Mouse (Mus musculus) right cerebral cortex, postnatal 4 days (tissue): ENCODE data around the gene Fbxl17.

Experiments
- DNase-seq: peaks from one replicate; pipeline ENCODE4 v3.0.0-alpha.2; 2022

Fbxl17 gene

DNA sequence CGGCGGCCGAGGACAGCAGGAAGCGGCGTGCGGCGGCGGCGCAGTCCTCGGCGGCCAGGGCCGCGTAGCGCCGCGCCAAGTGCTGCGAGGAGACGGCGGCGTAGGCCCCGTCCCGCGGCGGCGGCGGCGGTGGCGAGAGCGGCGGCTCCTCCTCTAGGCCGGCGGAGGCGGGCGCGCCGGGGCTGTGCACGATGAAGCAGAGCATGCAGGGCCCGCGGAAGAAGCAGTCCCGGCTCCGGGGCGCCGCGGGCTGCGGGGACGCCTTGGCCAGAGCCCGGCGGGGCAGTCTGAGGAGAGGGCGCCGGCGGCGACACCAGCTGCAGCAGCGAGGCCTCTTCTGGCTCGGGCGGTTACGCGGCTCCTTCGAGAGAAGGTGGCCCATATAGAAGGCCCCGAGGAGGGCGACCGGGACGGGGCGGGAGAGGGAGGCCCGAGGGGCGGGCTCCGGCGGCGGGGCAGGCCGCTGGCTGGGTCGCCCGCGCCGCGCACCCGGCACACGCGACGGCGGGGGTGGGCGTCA lies at the start of gene Fbxl17:
Fbxl17 (minus strand) TSS at position 382 of the 520 bp plus-strand sequence.
- DNase-seq = peak; percentile 55

DNA sequence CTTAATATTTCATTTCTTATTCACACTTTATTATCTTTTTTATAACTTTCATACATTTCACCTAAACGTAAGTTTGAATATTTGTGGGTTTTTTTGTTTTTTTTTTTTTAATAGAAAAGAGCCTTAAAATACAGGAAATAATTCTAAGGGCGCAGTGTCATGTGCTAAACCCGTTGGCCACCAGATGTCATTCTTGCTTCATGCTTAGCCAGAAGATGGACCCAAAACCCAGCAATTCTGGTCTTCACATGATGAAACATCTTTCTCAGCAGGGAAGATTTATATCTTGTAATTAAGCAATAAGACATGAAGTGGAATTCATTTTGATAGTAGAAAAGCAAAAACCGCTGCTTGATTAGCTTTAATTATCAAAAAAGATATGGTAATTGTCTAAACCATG lies 47.6 kb upstream of the Fbxl17 start:
- peak; percentile 4 for DNase-seq

DNA sequence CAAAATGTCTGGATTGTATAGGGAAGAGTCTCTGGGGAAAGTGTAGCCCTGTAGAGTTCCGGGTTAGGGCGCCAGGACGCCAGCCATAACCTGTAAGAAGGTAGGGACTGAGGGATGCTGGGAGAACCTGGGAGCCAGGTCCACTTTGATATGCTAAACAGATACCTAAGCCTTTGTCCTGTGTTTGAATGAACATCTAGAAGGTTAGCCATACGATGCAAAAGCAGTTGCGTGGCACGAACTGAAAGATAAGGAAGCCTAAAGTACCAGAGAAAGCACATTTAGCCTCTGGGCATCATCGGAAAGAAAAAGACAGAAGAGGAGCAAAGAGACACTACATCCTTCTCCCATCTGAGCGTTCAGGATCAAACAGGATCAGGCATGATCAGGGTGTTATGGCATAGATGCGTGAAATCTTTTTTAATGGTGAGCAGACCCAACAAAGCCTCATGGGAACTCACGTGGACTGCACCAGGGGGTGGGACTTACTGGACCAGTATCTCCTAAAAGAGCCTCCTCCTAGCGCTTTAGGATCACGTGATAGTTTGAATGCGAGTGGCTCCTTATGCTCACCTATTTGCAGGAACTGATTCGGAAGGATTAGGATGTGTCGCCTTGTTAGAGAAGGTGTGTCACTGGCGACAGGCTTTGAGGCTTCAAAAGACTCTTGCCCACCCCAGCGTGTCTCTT lies 34.9 kb upstream of the Fbxl17 start:
- no peak for DNase-seq

DNA sequence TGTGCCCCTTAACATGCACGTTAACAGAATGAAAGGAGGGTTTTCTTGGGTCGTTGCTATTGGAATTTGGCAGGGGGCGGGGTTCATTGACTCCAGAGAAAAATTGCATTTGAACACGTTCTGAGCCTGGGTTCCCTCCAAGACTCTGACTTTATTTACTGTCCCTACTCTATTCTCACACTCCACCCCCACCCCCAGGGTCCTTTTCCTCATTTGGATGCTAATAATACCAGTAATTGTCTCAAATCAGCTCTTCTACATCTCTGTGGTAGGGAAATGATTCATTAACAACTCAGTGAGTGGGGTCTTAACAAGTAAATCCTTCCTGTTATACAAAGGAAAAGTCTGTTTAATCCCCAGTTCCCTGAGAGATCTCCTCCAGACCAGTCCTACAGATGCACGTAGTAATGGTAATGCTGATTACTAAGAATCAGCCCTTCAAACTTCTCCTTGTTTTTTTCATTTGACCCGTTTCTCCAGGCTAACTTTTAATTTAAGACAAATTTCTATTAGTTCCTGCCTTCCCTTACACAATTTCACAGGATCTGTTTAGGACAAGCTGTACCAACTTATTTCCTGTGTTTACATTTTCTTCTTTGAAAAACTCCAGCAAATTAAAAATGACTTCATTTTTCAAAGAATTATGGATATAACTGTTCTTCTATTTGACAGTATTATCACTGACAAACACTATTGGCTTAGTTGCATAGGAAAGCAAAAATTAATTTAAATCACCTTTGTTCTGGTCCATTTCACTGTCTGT lies 33.4 kb upstream of the Fbxl17 start:
- no peak for DNase-seq

DNA sequence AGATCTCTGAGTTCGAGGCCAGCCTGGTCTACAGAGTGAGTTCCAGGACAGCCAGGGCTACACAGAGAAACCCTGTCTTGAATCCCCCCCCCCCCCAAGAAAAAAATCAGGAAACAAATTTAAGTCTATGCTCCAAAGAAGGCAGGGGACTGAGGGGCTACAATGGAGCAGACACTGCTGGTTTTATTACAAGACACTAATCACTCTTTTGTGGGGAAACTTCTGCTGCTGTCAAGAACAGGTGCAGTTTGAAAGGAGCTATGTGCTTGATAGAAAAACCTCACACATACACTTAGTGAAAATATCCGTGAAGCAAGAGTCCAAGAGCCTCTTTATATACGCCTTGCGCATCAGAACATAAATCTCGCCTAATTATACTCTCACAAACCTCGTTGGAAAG lies 29.7 kb upstream of the Fbxl17 start:
- no peak for DNase-seq

DNA sequence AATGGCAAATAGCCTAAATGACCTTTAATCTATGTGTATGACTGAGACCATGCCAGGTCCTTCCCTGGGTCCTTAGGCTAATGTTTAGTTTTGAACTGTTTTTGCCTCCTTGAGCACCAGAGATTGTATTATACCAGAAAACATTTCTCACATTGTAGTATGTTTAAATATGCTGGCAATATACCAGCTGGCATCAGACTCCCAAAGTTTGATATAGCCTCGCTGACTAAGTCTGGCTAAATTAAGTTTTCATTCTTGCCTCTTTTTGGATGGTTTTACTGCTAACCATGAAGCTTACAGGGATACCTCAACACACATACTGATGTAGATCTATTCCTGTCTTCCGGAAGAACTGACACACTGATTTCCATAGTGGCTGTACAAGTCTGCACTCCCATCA lies 20.9 kb upstream of the Fbxl17 start:
- DNase-seq = no peak

DNA sequence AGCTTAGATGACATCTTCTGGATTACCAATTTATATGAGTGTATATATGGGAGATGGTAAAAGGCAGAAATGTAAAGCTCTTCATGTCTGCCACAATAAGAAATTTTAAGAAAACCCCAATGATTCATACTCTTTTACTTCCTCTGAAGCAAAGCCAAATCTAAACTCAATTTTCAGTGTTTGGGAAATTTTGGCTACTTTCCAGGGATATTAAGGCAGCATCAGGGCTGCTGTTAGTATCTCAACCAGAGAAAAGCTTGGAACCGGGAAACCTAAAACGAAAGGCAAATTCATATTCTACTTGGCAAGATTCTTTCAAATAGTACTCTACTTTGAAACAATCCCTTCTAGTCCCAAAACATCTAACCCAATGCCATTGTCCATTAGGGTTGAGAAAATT lies 10.6 kb upstream of the Fbxl17 start:
- DNase-seq = no peak

DNA sequence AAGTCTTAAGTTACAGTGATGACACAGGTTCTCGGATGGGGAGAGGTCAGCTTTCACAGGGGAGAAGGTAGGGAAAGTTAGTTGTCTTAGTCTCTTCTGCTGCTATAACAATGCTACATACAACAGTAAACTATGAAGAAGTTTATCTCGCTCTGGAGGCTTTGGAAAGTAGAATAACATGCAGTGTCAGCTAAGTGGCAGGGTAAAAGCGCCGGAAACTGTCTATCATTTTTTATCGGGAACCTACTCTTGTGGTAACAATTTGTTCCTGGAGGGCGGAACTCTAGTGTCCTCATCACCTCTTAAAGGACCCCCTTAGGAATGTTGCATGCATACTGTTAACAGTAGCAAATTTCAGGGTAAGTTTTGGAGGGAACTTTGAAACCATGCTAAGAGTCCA lies 1.3 kb upstream of the Fbxl17 start:
- DNase-seq = no peak

DNA sequence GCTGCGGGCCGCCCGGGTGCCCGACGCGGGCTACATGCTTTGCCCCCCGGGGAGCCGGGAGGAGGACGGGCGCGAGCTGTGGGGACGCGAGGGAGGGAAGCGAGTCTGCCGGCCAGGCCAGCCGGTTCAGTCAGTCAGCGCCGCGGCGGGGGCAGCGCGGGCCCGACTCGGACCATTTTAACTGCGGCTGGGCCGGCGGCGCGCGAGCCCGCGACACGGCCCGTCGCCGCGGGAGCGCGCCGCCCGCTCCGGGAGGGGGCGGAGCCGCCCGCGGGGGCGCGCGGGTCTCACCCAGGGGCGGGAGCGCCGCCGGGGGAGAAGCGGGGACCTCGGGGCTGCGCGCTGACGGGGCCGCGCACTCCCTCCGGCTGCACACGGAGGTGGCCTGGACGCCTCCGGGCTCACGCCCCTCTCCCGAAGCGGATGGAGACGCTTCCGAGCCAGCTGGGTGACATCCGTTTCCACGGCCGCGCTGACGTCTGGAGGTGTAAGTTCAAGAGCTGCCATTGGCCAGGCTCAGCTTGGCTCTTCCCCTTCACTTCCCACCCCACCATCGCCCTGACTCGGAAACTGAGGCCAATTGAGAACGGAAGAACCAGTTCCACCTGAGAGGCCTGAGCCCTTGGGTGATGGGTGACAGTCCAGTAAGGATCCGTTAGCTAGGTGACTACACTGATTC lies 478 bp upstream of the Fbxl17 start:
- DNase-seq = peak; percentile 76

DNA sequence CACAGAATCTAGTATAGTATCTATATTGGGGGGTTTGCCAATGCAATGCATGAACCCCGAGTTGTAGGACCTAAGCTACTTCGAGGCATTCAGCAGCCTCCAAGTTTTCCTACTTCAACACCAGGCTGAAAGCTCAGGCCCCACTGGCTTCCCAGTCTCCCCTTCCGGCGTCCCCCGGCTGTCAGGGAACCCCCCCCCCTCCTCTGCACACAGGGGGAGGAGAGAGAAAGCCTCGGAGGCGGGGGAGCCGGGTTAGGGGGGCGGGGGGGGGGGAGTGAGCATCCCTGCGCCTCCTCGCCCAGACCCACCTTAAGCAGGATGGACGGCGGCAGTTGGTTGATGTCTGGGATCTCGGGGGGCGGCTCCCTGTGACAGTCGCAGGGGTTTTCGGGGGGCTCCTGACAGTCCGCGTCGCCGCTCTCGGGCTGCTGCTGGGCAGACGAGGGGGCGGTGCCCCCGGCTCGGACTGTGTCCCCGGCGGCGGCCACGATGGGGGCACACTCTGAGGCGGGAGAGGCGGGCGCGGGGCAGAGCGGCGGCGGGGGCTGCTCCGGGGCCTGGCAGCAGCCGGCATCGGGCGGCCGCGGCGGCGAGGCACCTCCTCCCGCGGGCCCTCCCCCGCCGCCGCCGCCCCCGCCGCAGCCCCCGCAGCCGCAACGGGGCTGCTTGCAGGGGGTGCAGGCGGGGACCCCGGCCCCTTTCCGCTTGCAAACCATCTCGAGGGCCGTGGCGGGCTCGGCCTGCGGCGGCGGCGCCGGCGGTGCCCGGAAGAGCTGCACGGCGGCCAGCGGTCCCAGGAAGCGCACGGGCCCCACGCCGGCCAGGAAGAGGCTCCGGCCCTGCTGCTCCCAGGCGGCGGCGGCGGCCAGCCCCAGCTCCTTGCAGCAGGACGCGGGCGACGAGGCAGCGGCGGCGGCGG lies 841 bp downstream of the Fbxl17 start:
- peak; percentile 52 for DNase-seq

DNA sequence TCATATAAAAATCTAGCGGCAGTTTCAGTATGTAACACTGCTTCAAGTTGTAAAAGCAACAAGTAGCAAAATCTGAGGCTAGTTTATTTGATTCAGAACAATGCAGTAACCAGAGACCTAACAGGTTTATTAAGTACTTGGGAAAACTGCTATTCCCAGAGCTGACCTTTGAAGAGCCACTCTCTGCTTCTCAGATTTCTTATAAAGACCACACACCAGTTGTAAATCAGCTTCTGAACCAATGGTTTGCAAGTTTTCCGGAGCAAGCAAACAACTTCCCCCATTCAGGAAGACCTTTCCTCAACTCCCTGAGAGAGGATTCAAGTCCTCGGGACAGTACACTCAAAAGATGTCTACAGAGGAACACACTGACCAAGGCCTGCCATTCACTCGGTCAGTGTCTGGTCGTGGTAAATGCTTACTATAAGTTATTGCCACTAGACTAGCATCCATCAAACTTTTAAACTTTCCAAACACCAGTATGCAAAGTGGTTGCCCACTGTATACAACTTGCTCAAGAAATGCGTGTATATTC lies 1.6 kb downstream of the Fbxl17 start:
- no peak for DNase-seq

DNA sequence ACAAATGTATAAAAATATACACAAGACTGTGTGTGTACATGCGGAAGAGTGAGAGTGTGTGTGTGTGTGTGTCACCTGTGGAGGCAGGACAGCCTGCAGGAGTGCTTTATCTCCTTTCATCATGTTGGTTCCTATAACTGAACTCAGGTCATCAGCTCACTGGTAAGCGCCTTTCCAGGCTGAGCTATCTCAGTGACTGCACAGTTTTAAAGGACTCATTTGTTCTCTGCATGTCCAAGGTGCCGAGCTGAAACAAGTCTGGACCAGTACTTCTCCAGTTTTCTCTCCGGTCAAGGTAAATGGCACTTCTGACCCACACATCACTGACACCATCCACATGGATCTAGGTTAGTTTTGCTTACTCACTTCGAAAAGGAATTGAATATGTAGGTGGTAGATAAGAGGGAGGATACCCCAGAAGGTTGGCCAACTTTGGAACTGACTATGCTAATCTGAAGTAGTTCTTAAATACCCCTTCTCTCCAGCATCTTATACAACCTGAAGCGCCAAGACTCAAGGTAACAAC lies 2.5 kb downstream of the Fbxl17 start:
- DNase-seq = no peak

DNA sequence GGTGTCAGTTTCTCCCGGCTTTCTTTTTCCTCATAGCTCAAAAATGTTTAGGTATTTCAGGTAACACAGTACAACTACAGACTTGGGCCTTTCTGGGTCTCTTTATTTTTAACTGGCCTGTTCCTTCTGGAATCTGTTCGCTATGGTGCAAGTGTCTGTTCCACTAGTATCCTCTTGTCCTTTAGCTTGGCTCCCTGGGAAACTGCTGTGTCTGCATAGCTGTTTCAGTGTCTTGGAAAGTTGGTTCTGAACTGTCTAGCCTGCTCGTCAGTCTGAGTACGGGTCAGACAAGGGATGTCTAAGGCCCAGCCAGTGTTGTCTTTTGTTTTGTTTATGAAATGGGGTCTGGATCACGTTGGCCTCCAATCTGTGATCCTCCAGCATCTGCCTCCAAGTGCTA lies 3.7 kb downstream of the Fbxl17 start:
- no peak for DNase-seq

DNA sequence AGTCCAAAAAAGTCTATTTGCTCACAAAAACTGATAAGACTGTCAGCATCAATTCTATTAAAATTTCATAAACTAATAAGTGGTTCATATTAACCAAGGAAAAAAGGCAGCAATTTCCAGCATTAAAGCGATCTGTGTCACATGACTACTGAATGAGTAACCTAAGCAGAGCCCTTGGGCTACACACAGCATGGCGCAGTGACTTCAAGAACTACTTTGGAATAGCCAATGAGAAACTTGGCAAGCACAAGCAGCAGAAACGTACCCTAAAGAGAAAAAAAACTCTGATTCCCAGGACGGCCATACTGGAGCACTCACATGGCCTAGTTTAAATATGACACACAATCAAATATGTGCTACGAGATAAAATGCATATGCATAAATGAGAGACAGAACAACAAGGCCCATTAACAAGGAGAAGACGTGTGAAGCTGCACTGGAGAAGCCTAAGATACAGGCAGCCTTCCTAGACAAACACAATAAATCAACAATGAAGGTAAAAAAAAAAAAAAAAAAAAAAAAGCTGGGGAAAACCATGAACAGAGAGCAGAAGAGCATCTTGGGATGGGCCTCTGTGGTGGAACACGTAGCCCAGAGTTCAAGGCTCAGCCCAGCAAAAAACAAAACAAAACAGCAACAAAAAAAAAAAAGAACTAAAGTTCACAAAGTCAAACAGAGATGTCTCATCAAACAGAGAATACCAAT lies 5.8 kb downstream of the Fbxl17 start:
- DNase-seq = no peak

DNA sequence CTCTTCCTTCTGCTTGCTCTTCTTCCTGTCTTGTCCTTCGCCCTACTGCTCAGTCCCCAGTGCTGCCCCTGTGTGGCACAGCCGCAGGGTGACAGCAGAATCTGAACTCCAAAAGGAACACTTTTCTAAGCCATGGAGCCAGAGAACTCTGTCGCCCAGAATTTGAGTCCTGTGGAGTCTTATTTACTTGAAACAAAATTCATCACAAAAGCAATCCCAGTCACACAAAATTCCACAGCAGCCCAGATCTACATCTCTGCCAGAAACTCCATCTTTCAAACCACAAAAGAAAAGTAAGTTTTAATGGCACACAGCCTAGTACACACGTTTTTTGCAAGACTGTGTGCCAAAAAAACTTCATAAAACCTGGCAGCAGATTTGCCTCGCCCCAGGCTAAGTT lies 6.5 kb downstream of the Fbxl17 start:
- DNase-seq = peak; percentile 16

DNA sequence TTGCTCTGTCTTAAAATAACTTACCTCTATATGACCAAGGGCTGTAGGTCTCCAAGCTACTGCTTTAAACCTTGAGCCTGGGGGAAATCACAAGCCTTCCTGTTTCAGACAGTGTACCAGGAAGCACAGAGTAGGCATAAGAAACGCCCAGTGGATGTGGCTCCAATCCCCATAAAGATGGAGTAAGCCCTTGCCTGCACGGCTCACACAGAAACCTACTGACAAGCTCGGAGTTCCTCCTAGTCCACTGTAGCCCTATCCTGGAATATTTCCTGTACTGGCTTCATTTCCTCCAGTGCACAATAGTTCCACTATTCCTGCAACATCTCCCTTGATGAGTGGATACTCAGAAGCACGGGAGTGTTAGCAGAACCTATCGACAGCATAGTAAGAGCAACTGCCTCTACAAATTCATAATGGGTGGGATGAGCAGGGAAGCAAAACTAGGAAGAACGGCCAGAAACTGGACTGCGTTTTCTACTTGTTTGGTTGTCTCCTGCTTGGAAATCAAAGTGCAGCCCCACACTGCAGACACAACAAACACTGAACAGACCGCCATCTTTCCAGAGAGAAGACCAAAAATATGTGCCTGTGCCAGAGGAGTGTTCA lies 7.0 kb downstream of the Fbxl17 start:
- DNase-seq = no peak

DNA sequence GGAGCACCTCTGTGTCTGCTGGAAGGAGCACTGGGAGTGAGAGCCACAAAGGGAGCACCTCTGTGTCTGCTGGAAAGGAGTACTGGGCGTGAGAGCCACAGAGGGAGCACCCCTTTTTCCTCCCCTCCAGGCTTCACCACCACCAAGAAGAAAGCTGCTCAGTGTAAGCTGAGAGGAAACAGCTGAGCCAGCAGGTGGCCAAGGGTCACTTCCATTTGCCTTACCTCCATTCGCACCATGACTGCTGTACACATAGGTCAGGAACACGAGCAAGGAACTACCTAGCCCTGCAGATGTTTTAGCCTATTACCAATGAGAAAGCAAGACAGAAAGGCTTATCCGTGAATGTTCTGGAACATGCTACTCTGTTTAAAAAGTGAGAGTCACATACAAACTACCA lies 10.3 kb downstream of the Fbxl17 start:
- no peak for DNase-seq

DNA sequence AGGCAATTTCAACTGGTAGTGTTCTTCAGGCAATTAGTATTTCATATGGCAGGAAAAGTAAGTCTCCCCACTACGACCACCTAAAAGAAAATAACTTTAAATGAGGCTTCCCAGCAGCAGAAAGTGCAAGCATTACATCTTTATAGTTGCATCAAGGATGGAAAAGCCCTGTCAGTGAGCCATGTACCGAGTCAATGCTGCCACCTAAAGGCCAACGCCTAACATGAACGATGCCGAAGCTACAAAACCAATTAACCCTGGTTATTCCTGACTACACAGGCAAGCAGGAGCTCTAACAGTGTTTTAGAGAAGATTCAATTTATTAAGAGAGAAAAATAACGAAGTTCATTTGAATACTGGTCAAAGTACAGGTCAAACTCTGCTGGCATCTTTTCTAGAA lies 32.0 kb downstream of the Fbxl17 start:
- peak; percentile 48 for DNase-seq

DNA sequence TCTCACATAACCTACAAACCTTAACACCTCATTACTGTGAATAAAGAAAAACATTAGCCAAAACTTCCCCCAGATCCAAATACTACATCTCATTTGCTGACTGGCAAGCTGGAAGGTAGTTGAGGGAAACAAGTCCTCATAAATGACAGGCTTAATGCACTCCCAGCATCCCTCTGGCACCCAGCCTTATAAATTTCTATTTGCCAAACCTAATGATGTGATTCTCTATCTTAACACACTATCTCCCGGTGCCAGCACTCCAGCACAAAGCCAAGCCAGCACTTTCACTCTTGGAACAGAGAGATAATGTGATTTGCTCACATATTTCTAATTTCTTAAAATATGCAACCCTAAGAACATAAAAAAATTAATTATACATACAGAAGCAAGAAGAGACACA lies 34.6 kb downstream of the Fbxl17 start:
- no peak for DNase-seq

DNA sequence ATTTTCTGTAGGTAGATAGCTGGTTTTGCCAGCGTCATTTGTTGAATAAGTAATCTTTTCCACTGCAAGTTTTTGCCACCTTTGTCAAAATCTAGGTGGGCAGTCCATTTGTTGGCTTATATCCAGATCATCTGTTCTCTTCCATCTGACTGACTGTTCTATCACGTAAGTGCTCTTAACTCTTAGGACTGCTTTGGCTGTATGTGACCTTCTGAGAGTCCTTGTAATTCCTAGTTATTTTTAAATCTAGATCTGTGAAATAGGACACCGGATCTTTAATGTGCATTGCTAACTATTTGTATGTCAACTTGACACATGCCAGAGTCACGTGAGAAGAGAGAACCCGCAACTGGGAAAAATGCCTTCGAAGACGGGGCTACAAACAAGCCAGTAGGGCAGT lies 37.3 kb downstream of the Fbxl17 start:
- DNase-seq = no peak
